Mouse (Mus musculus): ENCODE data around the gene Isoc2b. TPM values are rescaled to one million over a fixed set of nuclear protein-coding genes. Genes with fewer than 3 reads are reported as not detected.
A peak's percentile ranks its signal among the peaks of the same experiment; 100 is the strongest.
"Not testable (repeated sequence)": the region's sequence is repeated elsewhere in the genome, so short reads cannot be mapped to it uniquely, and the experiment has no call there.

Gene Isoc2b
- total RNA-seq (2014; fragmentation: Nextera tagmentation) (11.8 and 13.2 TPM in 2 replicates), total RNA-seq (2017) (43.0 and 72.6 TPM in 2 replicates)

DNA sequence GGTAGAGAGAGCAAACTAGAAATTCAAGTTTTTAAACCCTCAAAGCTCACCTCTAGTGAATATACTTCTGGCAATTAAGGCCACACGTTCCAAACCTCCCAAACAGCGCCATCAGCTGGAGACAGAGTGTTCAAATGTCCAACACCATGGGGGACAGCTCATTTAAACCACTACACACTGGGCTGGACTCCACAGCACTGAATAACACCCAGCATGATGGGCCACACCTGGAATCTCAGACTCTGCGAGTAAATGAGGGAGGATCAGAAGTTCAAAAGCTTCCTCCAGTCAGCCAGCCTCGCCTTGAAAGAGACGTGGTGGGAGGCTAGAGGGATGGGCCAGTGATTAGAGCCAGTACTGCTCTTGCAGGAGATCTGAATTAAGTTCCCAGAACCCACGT lies at the start of gene Isoc2b:
TSS of gene Isoc2b (minus strand) at position 126 of the 400 bp plus-strand sequence.
- ATAC-seq (replicated peaks; ENCODE audit: poor library complexity, severe bottlenecking), result no peak

DNA sequence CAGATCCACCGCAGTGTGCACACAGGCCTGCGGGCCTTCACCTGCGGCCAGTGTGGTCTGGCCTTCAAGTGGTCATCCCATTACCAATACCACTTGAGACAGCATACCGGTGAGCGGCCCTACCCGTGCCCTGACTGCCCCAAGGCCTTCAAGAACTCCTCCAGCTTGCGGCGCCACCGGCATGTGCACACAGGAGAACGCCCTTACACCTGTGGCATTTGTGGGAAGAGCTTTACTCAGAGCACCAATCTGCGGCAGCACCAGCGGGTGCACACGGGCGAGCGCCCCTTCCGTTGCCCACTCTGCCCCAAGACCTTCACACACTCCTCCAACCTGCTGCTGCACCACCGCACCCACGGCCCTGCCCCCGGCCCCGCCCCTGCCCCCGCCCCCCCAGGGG lies 49.0 kb upstream of the Isoc2b start:
- no peak for ATAC-seq (replicated peaks; ENCODE audit: poor library complexity, severe bottlenecking)

DNA sequence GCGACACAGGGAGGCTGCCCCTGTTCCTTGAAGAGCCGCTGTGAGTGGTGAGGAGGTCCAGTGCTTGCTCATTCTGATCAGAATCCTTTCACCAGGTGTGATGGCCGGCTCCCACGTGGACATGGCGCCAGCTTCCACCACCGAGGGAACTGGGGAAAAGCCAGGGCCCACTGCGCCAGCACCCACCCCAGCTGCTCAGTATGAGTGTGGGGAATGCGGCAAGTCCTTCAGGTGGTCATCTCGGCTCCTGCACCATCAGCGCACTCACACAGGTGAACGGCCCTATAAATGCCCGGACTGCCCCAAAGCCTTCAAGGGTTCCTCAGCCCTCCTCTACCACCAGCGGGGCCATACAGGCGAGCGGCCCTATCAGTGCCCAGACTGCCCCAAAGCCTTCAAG lies 48.6 kb upstream of the Isoc2b start:
- ATAC-seq (replicated peaks; ENCODE audit: poor library complexity, severe bottlenecking), result no peak

DNA sequence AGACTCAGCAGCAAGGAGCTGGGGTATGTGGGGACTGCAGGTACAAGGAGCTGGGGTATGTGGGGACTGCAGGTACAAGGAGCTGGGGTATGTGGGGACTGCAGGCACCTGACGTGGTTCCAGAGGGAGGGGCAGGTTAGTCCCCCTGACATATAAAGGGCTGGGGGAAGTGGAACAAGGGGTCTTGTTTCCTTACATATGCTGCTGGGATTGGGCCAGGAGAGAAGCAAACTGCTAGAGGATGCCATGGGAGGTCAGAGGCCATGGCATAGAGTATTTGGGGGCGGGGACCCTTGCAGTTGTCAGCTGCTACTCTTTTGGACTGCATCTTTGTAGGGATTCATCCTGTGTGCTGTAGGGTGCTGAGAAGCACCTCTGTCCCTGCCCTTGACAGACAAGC lies 47.4 kb upstream of the Isoc2b start:
- ATAC-seq (replicated peaks; ENCODE audit: poor library complexity, severe bottlenecking), result no peak

DNA sequence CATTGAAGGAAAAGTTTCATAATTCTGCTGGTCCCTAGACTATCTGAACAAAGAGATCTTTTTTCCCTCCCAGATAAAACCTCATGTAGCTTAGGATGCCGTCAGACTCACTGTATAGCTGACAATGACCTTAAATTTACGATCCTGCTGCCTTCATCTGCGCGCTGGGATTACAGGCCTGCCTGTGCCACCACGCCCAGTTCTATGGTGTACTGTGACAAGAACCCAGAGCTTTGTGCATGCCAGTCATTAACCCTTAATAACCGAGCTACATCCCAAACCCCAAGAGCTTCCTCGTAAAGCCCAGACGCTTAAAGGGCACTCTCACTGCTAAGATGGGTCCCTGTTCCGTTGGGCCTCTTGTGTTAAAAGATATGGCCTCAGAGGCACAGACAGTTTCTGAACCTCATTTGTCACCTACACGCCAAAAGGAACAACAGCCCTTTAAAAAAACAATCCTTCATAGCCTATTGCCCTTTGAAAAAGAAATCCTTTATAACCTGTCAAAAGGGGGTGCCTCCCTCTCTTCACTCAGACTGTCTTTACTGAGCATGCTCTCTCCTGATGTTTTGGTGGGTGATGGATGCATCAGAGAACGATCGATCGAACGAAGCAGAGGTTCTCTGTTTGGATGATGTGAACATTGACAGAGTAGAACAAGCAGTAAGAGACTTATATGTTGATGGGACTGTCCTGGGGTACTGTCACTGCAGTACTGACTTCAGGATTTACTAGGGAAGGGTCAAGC lies 45.8 kb upstream of the Isoc2b start:
- ATAC-seq (replicated peaks; ENCODE audit: poor library complexity, severe bottlenecking), result peak; percentile 26; the same call in 1 of the 2 replicates

DNA sequence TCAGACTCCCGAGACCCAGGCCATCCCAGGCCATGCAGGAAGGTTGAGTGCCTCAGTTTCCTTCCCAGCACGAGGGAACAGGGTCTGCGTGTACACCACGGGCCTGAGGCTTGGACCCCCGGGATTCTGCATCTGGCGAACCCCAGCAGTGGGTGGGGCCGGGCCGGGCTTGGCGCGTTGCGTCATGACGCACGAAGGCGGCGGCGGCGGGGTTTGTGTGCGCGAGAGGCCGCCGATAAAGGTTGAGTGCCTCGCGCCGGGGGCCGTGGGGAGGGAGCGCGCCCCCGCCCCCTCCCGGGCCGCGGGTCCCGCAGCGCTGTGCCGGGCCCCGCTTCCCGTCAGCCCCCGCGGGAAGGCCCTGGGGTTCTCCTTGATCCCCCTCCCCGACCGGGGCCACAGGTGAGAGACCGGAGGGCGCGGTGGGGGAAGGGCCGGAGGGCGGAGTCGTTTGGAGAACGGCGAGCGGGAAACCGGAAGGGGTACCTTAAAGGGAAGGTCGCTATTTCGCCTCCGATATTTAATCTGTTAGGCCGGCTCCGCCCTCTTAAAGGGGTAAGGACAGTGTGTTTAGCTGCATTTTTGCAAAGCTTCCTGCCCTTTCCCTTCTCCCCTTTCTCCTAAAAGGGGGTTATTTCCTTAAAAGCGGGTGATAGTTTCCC lies 45.1 kb upstream of the Isoc2b start, which contains the start of gene Zfp628:
TSS of gene Zfp628 (plus strand) at position 211 of the 659 bp plus-strand sequence.
- ATAC-seq (replicated peaks; ENCODE audit: poor library complexity, severe bottlenecking), result peak; percentile 81

DNA sequence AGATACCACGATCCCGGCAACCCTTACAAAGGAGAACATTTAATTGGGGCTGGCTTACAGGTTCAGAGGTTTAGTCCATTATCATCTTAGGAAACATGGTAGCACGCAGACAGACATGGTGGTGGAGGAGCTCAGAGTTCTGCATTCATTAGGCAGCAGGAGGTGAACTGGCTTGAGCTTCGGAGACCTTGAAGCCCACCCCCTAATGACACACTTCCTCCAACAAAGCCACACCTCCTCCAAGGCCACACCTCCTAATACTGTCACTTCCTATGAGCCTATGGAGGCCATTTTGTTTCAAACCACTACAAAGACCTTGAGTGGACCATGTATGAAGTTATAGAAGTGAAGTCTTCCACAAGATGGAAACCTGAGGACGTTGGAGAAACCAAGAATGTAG lies 42.2 kb upstream of the Isoc2b start:
- ATAC-seq (replicated peaks; ENCODE audit: poor library complexity, severe bottlenecking), result no peak

DNA sequence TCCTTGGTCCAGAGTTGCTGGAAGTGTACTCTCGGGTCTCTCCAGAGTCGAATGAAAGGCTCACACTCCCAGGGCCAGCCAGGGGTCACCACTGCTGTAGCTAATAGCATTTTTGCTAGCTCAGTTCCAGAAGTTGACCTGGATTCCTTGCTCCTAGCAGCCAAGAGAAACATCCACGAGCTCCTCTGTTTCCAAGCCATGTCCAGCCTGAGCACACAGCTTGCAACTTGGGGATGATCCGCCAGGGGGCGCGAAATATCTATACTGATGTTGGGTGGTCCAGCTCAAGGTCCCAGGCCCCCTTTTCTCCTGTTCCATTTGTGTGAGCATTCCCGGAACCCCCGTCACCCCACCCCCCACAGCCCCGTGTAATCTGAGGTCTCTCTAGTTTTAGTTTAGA lies 41.5 kb upstream of the Isoc2b start:
- ATAC-seq (replicated peaks; ENCODE audit: poor library complexity, severe bottlenecking), result no peak

DNA sequence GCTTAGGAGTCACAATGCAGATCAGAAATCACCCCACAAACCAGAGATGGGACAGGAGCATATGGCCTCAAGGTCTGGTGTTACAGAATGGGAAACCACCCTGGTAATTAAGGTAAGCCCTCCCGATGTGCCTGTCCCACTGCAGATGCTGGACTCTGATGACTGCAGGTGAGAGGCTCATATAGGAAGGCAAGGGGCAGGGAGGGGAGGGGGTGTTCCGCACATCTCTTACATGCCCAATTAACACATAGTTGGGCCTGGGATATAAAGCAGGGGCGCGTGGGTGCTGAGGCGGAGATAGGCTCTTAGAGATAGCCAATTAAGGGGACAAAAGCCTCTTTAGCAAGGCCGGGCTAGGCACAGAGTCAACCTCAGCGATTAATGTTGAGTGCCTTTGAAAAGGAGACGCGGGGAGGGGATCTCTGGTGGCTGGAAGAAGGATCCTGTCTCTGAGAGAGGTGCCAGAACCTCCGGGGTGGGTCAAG lies 36.5 kb upstream of the Isoc2b start, which contains the start of gene Gm36210:
TSS of gene Gm36210 (minus strand) at position 51 of the 485 bp plus-strand sequence.
- no peak for ATAC-seq (replicated peaks; ENCODE audit: poor library complexity, severe bottlenecking)

DNA sequence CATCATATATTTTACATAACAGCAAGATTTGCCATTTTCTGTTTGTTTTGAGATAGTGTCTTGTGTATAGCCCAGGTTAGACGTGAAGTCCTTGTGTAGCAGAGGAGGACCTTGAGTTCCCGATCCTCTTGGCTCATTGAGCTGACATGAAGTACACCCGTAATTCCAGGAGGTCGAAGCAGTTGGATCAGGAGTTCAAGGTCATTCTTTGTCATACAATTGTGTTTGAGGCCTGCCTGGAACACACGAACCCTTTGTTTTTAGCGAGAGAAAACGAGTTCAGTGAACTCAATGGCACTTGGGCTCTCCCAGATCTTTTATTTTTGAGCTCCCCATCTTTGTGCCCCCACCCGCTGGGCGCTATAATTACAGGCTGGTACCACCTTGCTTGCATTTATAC lies 32.3 kb upstream of the Isoc2b start:
- ATAC-seq (replicated peaks; ENCODE audit: poor library complexity, severe bottlenecking), result no peak

DNA sequence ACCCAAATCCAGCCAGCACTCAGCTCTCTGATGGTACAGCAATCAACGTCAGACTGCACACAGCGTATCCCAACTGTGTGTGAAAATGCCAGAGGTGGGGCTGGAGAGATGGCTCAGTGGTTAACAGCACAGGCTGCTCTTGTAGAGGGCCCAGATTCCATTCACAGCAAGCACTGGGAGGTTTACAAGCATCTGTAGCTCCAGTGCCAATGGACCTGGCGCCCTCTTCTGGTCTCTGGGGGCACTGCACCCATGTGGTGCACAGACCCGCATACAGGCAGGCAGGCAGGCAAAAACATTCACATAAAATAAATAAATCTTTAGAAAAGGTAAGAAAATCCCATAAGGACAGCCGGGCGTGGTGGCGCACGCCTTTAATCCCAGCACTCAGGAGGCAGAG lies 31.1 kb upstream of the Isoc2b start:
- ATAC-seq (replicated peaks; ENCODE audit: poor library complexity, severe bottlenecking), result peak; percentile 74

DNA sequence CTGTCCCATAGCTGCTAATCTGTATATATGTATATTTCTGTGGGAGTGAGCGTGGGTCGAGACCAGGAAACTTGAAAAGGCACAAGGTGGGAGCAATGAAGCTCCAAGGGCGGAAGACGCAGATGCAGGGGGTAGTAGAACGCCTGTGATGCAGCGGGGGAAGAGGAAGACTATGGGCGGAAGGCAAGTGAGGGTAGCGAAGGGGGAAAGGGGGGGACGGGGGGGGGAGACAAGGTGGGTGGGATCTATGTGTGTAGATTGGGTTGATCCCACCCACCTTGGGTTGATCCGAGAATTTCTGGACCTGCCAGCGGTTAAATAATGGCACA lies 30.4 kb upstream of the Isoc2b start:
- no peak; the same call in 1 of the 2 replicates for ATAC-seq (replicated peaks; ENCODE audit: poor library complexity, severe bottlenecking)

DNA sequence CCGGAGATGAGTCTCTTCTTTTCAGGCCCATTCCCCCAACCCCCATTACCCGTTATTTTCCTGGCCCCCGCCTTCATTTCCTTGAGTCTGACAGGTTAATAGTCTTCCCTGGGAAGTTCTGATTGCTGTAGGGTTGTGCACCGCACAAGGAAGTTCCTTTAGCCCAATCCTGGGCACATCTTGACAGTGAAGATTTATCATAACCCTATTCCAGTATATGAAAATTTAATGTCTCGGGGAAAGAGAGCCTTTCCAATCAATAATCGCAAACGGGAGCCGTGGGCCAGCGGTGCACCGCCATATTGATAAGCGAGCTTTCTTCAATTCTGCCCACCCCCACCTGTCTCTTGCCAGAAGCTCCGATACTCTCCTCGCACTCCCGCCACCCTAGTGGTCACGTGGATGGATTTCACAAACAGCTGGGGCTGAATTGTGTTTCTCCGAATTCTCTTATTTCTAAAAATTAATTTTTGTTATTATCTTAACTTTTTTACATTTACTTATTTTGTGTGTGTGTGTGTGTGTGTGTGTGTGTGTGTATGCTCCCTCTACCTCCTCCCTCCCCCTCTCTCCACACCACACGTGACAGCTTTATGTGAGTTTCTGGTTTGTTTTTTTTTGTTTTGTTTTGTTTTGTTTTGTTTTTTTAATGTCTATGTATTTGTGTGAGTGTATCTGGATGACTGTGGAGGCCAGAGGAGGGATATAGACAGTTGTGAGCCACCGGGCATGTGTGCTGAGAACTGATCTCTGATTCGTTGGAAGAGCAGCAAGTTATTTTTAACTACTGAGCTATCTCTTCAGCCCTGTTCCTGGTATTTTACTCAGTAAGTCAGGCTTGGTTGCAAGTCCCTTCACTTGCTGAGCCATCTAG lies 29.8 kb upstream of the Isoc2b start:
- ATAC-seq (replicated peaks; ENCODE audit: poor library complexity, severe bottlenecking), result peak; percentile 28; the same call in 1 of the 2 replicates

DNA sequence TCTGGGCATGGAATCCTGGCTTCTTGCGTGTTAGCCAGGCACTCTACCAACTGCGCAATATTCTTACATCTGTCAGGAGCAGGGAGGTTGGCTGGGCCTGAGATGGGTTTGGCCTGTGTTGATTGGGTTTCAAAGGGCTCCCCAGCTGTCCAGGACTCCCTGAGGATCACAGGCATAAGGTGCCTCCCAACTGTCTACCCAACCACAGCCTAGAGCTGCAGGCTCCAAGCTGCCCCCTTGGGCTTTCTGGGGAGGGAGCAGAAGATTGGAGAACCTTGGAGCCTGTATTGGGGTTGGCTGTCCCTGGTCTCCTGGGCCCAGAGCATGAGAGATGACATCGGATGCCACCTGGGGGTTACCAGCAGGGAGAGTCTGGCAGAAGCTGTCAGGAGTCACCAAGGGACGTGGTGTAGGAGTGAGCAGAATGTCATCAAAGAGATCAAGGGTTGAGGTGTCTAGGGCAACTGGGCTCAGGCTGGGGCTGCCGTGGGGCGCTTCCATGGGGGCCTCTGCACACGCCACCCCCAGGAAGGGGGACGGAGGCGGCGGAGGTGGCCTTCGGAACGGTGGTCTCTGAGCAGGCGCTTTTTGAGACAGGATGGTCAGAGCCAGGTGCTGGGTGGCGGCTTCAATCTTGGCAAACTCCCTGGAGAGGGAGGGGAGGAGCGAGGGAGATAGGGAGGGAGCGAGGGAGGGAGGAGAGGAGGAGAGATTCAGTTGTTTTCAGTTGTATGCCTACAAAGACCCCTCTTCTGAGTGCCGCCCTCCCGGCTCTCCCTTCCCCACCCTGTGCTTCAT lies 29.0 kb upstream of the Isoc2b start:
- ATAC-seq (replicated peaks; ENCODE audit: poor library complexity, severe bottlenecking), result no peak

DNA sequence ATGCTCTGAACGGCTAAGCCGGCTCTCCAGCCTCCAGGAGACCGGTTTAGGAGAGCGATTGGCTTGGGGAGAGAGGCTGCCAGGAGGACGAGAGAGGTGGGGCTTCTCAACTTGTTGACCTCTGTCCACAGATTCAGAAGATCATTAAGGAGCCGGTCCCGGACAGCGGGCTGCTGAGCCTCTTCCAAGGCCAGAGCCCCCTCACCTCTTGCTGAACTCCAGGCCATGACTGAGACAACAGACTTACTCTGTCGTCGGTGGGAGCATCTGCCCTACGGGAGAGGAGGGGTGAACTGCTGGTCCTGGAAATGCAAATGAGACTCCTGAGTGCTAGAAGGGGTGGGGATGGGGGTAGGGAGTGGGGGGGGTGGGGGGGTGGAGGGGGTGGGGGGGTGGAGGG lies 25.1 kb upstream of the Isoc2b start:
- no peak for ATAC-seq (replicated peaks; ENCODE audit: poor library complexity, severe bottlenecking)

DNA sequence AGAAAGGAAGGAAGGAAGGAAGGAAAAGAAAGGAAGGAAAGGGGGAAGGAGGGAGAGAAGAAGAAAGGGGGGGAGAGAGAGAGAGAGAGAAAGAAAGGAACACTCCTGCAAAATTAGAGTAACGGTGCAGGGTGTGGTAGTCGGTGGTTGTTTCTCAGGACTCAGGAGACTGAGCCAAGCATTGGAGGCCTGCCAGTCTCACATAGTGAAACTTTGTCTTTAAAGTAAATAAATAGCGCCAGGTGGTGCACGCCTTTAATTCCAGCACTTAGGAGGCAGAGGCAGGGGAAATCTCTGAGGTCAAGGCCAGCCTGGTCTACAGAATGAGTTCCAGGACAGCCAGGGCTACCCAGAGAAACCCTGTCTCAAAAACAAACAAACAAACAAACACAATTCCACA lies 16.6 kb upstream of the Isoc2b start:
- no peak for ATAC-seq (replicated peaks; ENCODE audit: poor library complexity, severe bottlenecking)

DNA sequence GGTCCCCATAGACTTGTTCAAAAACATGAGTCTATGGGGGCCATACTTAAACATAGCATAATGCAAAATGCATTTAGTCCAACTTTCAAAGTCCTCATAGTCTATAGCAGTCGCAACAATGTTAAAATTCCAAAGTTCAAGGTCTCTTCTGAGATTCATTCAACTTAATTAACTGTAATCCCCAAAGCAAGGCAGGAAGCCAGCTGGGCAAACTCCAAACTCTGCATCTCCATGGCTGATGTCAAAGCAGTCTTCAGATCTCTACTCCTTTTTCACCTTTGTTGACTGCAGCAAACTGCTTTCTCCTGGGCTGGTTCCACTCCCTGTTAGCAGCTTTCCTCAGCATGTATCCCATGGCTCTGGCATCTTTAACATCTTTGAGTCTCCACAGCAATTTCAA lies 9.0 kb upstream of the Isoc2b start:
- ATAC-seq (replicated peaks; ENCODE audit: poor library complexity, severe bottlenecking), result not testable (repeated sequence)

DNA sequence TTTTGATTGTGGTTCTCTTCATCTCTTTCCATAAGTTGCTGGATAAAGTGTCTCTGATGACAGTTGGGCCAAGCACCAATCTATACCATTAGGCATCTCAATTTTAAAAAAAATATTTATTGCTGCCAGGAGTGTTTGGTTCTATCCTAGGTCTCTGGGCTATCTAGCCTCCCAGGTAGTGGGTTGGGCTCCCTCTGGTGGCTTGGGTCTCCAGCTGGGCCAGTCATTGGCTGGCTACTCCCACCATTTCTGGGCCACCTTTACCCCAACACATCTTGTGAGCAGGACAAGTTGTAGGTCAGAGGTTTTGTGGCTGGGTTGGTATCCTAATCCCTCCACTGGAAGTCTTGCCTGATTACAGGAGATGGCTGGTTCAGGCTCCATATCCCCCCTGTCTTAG lies 8.1 kb upstream of the Isoc2b start:
- 0 out of 2 replicates have a peak, but pooled peaks have one; percentile 32 for ATAC-seq (replicated peaks; ENCODE audit: poor library complexity, severe bottlenecking)

DNA sequence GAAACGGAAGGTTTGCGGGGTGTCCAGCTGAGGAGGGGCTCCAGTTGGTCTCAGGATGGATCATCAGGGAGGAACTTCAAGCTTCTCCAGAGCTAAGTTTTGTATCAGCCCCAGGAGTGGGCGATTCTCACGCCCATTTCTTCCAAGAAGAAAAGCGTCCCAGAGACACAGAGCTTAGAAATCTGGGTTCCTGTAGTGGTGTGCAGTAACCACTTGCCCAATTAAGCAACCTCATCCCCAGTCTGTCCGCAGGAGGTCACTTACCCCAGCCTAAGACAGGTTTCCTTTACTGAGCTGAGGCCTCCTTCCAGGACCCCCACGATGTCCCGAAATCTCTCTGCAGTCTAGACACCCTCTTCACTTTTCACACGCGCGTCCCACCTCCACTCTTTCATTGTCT lies 7.2 kb upstream of the Isoc2b start:
- peak; percentile 47 for ATAC-seq (replicated peaks; ENCODE audit: poor library complexity, severe bottlenecking)

DNA sequence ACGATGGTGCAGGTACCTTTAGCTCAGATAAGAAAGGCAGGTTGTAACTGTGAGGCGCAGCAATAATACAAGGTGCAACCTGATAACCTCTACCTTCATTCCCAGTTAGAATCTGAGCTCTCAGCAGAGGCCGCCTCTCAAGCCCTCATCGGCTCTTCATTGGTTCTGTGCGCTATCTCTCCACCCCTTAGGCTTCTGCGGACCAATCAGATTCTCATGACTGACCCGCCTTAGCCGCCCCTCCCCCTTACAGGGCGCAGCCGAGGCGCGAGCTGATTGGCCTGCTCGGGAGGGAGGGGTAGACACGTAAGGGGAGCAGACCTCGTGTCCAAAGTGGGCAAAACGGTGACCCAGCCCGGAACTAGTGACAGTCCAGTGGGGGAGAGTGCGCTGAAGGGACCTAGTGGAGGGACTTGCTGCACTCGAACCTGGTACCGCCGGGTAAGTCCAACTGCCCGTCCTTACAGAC lies 6.7 kb upstream of the Isoc2b start, which contains the start of gene Isoc2a:
TSS of gene Isoc2a (plus strand) at position 401 of the 469 bp plus-strand sequence.
- ATAC-seq (replicated peaks; ENCODE audit: poor library complexity, severe bottlenecking), result peak; percentile 99

Measured in granulocyte monocyte progenitor cell, adult 5-6 weeks (primary cell).